Mouse (Mus musculus) testis, adult 2 months (tissue): ENCODE results near the gene Abcc2.

Experiments used
- CTCF ChIP-seq: fragments of 200-500 bp; IDR thresholded peaks from 2 replicates; pipeline ENCODE4 v1.5.1; 2012; ENCODE audit warnings: low read depth, mild to moderate bottlenecking, inconsistent platforms, low read length, moderate library complexity; ENCODE audit not compliant: control insufficient read depth, insufficient read depth, insufficient replicate concordance
- POLR2A ChIP-seq: fragments of 200-500 bp; IDR thresholded peaks from 2 replicates; pipeline ENCODE4 v1.6.1; 2012; ENCODE audit warnings: low read depth, mild to moderate bottlenecking, inconsistent platforms, low read length, moderate library complexity; ENCODE audit not compliant: control insufficient read depth

- TF ChIP-seq CTCF (no peak), POLR2A (no peak)
Observed at GRCm38 (mm10) chr19:43777308-43777707, 4.7 kb upstream of the Abcc2 start.
